Mouse (Mus musculus) gastrocnemius, postnatal 14 days (tissue): ENCODE data around the gene Orai2. TPM values are rescaled to one million over a fixed set of nuclear protein-coding genes. Genes with fewer than 3 reads are reported as not detected.
A peak's percentile ranks its signal among the peaks of the same experiment; 100 is the strongest.
"Not testable (repeated sequence)": the region's sequence is repeated elsewhere in the genome, so short reads cannot be mapped to it uniquely, and the experiment has no call there.

Experiments used
- DNase-seq: peaks from one replicate; pipeline ENCODE4 v3.0.0; 2021; ENCODE audit warnings: mixed read lengths
- intact Hi-C: fragments of 180-260 bp; cut with DNase I; formaldehyde crosslinking; loops from one replicate; pipeline ENCODE4 v1.15.1; 2025; ENCODE audit warnings: low total_unique reads
- total RNA-seq, 2 experiments: library from RNA; stranded (reverse); gene quantifications; 2 replicates each; pipeline ENCODE4 v1.2.3; 2021

Orai2 gene
- total RNA-seq, 2 experiments from 2014 or later = 2.7 to 3.2 TPM

GRCm38 (mm10) chr5:136143161-136143755 lies 27.3 kb downstream of the Orai2 start:
- no peak for DNase-seq
- intact Hi-C loops = loop anchor here (5.0 kb wide), 1 partner anchor 44 kb away; no protein-coding TSS in a partner anchor

GRCm38 (mm10) chr5:136142746-136143145 lies 27.8 kb downstream of the Orai2 start:
- no peak for DNase-seq
- intact Hi-C loops = loop anchor here (5.0 kb wide), 1 partner anchor 45 kb away; no protein-coding TSS in a partner anchor

GRCm38 (mm10) chr5:136140057-136140482 lies 30.4 kb downstream of the Orai2 start:
- no peak for DNase-seq
- intact Hi-C loops = loop anchor here (5.0 kb wide), 1 partner anchor 47 kb away; no protein-coding TSS in a partner anchor

DNA sequence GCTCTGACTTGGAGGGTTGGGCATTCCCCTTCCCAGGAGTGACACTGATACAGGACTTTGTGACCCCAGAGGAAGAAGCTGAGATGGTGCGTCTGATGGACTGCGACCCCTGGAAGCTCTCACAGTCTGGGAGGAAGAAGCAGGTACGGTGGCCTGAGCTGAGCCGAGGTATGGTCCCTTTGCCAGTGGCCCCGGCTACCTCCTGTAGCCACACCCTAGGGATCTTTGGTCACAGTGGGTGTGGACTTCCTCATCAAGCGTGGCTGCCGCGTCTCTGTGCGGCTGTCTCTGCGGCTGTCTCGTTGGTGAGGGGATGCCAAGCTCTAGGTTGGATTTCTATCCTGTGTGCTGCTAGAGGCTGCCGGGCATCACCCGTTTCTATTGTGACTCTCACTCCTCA lies 31.1 kb downstream of the Orai2 start:
- intact Hi-C loops = no loop called here
- no peak for DNase-seq

DNA sequence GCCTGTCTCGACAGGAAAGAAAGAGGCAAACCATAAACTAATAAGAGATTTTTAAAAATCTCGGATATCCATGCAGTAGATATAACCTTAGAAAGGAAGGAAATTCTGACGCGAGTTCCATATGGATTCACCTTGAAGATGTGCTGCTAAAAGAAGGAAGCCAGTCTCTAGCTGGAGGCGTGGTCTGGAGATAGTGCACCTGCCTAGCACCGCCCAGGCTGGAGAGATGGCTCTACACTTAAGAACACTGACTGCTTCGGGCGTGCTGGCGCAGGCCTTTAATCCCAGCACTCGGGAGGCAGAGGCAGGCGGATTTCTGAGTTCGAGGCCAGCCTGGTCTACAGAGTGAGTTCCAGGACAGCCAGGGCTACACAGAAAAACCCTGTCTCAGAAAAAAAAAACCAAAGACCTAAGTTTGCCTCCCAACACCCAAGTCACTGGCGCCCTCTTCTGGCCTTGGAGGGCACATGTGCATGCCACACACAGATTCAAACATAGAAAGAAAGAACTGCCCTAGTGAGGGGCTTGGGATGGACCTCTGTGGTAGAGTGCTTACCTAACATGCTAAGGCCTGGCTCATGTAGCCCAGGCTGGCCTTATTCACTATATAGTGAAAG lies 32.7 kb downstream of the Orai2 start:
- intact Hi-C loops = no loop called here
- DNase-seq = peak; percentile 56

- no peak for DNase-seq
- intact Hi-C loops = no loop called here
Observed at GRCm38 (mm10) chr5:136136292-136136990, 34.1 kb downstream of the Orai2 start.

GRCm38 (mm10) chr5:136135571-136136291 lies 34.8 kb downstream of the Orai2 start, which contains the start of the genes Lrwd1 and Alkbh4:
TSS of gene Lrwd1 (minus strand) at chr5:136136074.
TSS of gene Alkbh4 (plus strand) at chr5:136136146.
- DNase-seq = peak; percentile 97
- intact Hi-C loops = no loop called here

GRCm38 (mm10) chr5:136122165-136122564 lies 48.3 kb downstream of the Orai2 start:
- intact Hi-C loops = no loop called here

GRCm38 (mm10) chr5:136116784-136117112 lies 53.8 kb downstream of the Orai2 start:
- DNase-seq = no peak

More at GRCm38 (mm10) chr5:136122165-136122564, 48.3 kb downstream of the Orai2 start:
- DNase-seq = no peak

DNA sequence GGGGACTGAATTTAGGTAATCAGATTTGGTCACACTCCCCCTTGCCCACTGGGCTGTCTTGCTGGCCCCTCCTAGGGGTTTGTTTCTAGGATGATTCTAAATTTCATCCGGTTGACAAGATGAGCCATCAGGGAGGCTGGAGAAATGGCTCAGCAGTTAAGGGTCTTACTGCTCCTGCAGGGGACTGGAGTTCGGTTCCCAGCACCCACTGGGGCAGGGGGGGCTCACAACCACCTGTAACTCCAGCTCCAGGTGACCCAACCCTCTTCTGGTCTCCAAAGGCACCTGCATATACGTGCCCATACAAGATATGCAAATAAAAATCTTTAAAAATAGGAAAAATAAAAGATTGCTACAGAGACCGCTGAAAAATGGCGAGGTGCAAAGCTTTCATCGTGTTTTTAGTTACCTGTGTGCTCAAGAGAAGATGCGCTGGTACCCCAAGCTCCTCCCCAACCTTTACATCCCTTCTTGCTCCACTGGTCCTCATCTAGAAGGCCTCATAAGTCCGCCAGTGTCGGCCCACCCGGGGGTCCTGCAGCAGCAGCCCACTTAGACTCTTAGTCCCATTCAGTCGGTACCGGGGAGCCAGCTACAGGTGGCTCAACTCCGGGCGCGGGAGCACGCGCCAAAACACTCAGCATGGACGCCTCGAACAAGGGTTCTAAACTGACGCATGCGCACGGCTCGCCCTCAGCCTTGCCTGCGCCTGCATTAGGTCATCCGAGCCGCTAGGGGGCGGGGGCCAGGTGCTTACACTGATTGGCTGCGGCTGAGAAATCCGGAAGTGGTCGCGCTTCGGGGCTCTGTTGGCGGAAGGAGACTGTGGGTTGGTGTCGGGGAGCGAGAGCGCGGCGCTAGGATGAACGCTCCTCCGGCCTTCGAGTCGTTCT lies 54.4 kb downstream of the Orai2 start, which contains the start of gene Polr2j:
Gene Polr2j, plus strand, starts transcription at position 741 of the 893 bp plus-strand sequence.
- intact Hi-C loops = no loop called here

More at GRCm38 (mm10) chr5:136116784-136117112, 53.8 kb downstream of the Orai2 start:
- intact Hi-C loops = no loop called here

DNA sequence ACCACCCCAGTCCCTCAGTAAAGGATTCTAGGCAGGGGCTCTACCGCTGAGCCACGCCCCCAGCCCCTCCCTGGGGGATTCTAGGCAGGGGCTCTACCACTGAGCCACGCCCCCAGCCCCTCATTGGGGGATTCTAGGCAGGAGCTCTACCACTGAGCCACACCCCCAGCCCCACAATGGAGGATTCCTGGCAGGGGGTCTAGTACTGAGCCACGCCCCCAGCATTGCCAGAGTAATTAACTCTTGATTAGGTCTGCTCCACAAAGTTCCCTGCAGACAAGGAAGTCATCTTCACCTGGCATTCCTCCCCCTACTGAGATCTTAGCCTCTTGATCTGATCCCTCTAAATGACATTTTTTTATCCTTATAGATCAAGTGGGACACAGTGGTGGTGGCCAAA lies 57.0 kb downstream of the Orai2 start:
- intact Hi-C loops, DNase-seq: not testable (repeated sequence)

More for the DNA sequence above, 54.4 kb downstream of the Orai2 start, which contains the start of gene Polr2j:
- DNase-seq = peak; percentile 96

DNA sequence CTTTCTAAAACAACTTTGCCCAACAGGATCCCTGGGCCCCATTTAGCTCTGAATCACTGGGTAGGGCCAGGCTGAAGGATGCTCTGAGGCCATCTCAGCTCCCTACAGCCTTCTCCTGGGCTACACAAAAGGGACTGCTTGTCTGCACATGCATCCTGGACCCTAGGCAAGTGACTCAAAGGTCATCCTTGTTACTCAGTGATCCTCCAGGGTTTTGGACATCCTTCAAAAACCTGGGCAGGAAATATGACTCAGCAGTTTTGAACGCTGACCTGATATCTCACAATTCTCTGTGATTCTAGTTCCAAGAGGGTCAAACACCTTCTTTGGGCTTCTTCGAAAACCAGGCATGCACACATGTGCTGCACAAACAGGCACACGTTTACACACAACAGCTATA lies 61.5 kb downstream of the Orai2 start:
- intact Hi-C loops = no loop called here
- DNase-seq = no peak

DNA sequence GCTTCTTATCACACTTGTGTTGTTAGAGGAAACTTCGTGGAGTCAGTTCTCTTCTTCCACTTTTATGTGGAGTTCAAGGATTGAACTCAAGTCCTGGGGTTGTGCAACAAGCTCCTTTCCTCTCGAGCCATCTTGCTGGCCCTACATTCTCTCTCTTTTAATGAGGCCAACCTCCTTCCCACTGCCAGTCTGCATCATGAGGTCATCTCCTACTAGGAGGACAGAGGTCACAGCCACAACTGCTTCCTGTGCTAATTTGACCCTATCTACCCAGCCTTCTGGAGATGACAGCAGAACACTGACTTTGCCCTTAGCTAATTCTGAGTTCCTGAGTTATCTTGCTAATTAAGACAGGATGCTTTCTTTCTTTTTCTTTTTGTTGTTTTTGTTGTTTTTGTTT lies 62.0 kb downstream of the Orai2 start:
- intact Hi-C loops = no loop called here
- no peak for DNase-seq

DNA sequence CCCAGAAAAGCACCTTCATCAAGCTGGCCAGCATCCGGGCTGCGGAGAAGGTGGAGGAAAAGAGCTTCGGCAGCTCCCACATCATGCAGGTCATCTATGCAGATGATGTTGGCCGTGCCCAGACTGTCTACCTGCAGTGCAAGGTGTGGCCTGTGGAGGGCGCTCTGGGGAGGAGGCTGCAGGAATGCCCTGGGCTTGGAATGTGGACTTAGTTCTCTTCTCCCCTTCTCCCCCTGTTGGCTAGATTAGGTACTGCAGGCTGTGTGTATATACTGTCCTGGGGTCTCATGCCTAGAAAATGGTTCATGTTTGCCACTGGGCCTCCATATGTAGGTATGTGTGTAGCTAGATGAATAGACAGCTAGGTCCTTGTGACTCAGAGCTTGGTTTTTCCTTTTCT lies 66.0 kb downstream of the Orai2 start:
- no peak for DNase-seq

DNA sequence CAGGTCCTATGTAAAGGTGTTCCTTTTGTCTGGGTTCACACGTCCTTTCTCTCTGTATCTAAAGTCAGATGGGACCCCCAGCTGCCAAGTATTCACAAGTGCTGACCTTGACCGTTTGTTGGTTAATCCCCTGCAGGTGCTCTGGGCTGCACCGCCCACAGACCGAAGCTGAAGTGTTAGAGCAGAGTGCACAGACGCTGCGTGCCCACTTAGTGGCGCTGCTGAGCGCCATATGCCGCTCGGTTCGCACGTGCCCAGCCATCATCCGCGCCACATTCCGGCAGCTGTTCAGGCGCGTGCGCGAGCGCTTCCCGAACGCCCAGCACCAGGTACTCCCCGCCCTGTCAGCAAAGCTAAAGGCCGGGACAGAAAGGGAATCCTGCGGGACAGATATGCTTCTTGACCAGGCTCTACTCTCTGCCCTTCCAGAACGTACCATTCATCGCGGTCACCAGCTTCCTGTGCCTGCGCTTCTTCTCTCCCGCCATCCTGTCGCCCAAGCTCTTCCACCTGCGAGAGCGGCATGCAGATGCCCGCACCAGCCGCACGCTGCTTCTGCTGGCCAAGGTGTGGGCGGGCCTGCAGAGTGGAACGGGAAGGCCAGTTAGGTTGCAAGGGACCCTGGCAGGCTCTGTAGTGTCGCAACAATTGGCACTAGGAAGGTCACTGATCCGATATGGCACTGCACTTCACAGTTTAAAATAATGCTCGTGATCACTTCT lies 68.3 kb downstream of the Orai2 start:
- intact Hi-C loops = no loop called here
- DNase-seq = peak; percentile 70

More for the DNA sequence above, 66.0 kb downstream of the Orai2 start:
- intact Hi-C loops = no loop called here

GRCm38 (mm10) chr5:136098536-136098935 lies 72.0 kb downstream of the Orai2 start:
- intact Hi-C loops = no loop called here
- no peak for DNase-seq
